Mouse (Mus musculus) adrenal gland, postnatal 10 days (tissue): ENCODE measurements around the gene Olfr187. TPM values are rescaled to one million over a fixed set of nuclear protein-coding genes. Genes with fewer than 3 reads are reported as not detected.
"Not testable (repeated sequence)": the region's sequence is repeated elsewhere in the genome, so short reads cannot be mapped to it uniquely, and the experiment has no call there.

Experiments used
- DNase-seq: peaks from one replicate; pipeline ENCODE4 v3.0.0; 2021; ENCODE audit warnings: mixed read lengths
- long read RNA-seq, 2 experiments: library from polyadenylated mRNA; stranded (forward); transcript quantifications; one replicate each; pipeline ENCODE4 v2.0.0; 2021
- total RNA-seq, 2 experiments: library from RNA; stranded (reverse); gene quantifications; 2 replicates each; pipeline ENCODE4 v1.2.3; 2021

Olfr187 gene
- total RNA-seq = not detected
- long read RNA-seq, experiment 1 = 0 reads
- long read RNA-seq, experiment 2 = 0 reads

DNA sequence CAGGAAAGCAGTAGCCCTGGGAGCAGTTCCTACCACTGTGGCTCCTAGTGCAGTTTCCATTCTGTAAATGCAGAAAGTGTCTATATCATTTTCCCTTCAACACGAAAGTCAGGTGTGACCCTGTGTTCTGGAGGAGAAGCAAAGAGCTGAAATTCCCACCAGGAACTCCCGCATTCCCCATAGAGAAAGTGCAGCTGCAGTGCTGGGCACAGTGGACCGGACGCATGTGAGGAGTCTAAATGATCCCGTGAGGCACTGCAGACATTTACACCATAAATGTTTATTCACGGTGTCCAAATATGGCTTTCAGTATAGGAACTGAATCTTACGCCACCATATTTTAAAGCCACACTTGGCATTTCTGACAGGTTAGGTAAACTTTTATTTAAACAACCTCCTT is at the start of gene Olfr187:
Olfr187 (minus strand) TSS at position 58 of the 400 bp plus-strand sequence.
- DNase-seq = no peak

- DNase-seq = not testable (repeated sequence)
Measured at GRCm38 (mm10) chr16:59081113-59081512, 41.5 kb upstream of the Olfr187 start.

- DNase-seq = no peak
Measured at GRCm38 (mm10) chr16:59077905-59078304, 38.3 kb upstream of the Olfr187 start, which contains the start of gene Olfr190. Olfr190 (minus strand) TSS chr16:59078005.

DNA sequence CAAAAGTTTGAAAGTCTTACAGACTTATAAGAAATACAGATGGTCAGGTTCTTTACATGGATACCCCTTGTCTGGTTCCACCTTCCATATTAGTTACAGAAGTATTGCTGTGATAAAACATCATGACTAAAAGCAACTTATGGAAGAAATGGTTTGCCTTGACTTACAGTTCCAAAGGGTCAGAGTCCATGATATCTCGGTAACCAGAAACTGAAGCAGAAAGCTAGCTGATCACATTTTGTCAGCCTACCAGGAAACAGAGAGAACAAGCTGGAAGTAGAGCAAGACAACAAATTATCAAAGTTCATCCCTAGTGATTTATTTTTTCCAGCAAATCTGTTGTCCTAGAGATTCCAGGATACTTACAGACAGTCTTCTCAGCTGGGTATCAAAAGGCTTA is 34.0 kb upstream of the Olfr187 start:
- DNase-seq = no peak

DNA sequence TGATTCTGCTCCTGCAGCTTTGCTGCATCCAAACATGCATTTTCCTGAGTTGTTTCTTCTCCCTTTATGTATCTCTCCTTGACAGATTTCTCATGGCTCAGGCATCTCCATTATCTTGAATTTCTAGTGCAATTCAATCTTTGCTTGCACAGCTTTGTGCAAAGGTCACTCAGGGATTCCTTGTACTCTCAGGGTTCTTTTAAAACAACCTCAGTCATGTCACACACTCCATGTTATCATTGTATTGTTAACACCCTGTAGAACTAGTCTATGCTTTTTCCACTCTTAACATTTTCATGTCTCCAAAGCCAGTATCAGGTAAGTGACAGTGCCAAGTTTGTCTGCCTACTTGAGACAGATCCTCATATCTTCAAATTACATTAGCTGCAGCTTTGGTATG is 32.2 kb upstream of the Olfr187 start:
- no peak for DNase-seq

GRCm38 (mm10) chr16:59062411-59062810 is 22.8 kb upstream of the Olfr187 start:
- DNase-seq = not testable (repeated sequence)

DNA sequence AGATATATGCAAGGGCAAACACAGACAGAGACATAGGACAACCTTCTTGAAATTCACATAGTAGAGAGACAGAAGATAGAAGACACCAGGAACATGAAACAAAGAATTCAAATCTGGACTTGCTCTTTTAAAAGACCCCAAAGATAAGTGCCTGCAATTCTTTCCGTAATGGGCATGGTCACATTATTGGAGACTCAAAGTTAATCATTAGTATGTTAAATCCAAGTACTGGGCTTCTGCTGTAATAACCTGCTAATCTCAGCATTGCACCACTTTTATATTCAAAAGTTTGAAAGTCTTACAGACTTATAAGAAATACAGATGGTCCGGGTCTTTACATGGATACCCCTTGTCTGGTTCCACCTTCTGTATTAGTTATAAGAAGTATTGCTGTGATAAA is 9.7 kb upstream of the Olfr187 start:
- not testable (repeated sequence) for DNase-seq

GRCm38 (mm10) chr16:59048860-59049259 is 9.3 kb upstream of the Olfr187 start:
- DNase-seq = no peak

GRCm38 (mm10) chr16:59047579-59047978 is 8.0 kb upstream of the Olfr187 start:
- DNase-seq = no peak

GRCm38 (mm10) chr16:59045835-59046234 is 6.3 kb upstream of the Olfr187 start:
- no peak for DNase-seq

GRCm38 (mm10) chr16:59030191-59030590 is 9.4 kb downstream of the Olfr187 start, which contains the start of gene Olfr186:
Olfr186 (minus strand) TSS chr16:59030291.
- no peak for DNase-seq

DNA sequence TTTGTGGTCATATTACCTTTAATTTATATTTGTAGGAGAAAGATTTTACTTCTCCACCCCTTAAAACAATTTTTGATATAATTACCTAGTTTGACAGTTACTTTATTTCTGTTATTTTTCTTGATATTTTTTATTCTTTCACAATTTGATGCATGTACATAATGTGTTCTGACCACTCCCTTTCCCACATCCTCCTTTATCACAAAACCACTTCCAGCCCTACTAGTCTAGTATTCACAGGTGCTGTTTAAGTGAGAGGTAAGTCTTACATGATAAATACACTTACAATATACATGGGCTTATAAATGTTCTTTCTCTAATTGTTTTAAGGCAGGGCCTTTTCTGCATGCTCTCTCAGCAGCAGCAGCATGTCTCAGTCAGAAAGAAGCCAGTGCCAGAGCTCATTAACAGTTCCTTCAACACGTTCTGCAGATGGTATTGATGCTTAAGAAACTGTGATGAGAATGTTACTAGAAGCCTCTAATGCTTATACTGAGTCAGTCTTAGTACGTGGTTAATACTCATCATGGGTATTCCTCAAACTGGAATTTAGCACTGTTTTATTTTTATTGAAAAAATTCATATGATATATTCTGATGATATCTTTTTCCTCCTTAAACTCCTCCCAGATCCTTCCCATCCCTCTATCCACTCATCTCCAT is 26.1 kb downstream of the Olfr187 start:
- DNase-seq = no peak

DNA sequence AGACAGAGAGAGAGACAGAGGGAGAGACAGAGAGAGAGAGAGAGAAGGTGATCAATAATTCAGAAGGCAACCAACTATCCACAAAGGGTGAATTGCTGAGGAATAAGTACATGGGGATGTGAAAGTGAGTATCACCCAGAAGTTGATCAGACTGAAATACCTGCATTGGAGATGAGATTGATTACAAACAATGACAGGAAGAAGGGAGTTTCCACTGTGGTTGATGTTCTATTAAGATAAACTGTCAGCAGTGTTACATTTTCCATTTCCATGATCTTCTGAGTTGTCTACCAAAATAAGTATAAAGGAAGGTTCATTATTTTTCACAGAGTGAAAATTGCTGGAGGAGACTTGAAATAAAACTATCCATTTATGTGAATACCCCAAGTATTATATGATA is 32.4 kb downstream of the Olfr187 start:
- DNase-seq = no peak

- no peak for DNase-seq
Measured at GRCm38 (mm10) chr16:58995057-58995456, 44.5 kb downstream of the Olfr187 start, which contains the start of gene Olfr183. Olfr183 (plus strand) TSS chr16:58995357.

Other genes starting within 250 kb of the Olfr187 start
- not detected for gene Olfr173, start 239.5 kb downstream of the Olfr187 start, total RNA-seq
- not detected for gene Olfr175-ps1, start 213.0 kb downstream of the Olfr187 start, total RNA-seq
- not detected for gene Olfr177, start 165.0 kb downstream of the Olfr187 start, total RNA-seq
- not detected for gene Olfr178, start 147.7 kb downstream of the Olfr187 start, total RNA-seq
- gene Olfr181, start 111.0 kb downstream of the Olfr187 start, total RNA-seq = not detected
- not detected for gene Olfr180, start 110.4 kb downstream of the Olfr187 start, total RNA-seq
- gene Olfr183, start 44.4 kb downstream of the Olfr187 start, total RNA-seq = not detected
- not detected for gene Olfr186, start 9.5 kb downstream of the Olfr187 start, total RNA-seq
- not detected for gene Olfr190, start 38.2 kb upstream of the Olfr187 start, total RNA-seq
- gene Olfr191, start 50.1 kb upstream of the Olfr187 start, total RNA-seq = not detected
- not detected for gene Olfr193, start 72.1 kb upstream of the Olfr187 start, total RNA-seq
- gene Olfr194, start 81.3 kb upstream of the Olfr187 start, total RNA-seq = not detected
- gene Olfr195, start 107.3 kb upstream of the Olfr187 start, total RNA-seq = not detected
- gene Olfr196, start 130.7 kb upstream of the Olfr187 start, total RNA-seq = not detected
- gene Olfr198, start 163.8 kb upstream of the Olfr187 start, total RNA-seq = not detected
- not detected for gene Olfr199, start 180.0 kb upstream of the Olfr187 start, total RNA-seq
- gene Olfr201, start 232.9 kb upstream of the Olfr187 start, total RNA-seq = not detected
- gene Olfr202, start 247.0 kb upstream of the Olfr187 start, total RNA-seq = not detected